Mouse (Mus musculus): ENCODE measurements around the gene Cdh18. TPM values are rescaled to one million over a fixed set of nuclear protein-coding genes. Genes with fewer than 3 reads are reported as not detected.

Cdh18 gene
- polyA plus RNA-seq, 1 experiment from 2014 or later: 0.79 TPM

DNA sequence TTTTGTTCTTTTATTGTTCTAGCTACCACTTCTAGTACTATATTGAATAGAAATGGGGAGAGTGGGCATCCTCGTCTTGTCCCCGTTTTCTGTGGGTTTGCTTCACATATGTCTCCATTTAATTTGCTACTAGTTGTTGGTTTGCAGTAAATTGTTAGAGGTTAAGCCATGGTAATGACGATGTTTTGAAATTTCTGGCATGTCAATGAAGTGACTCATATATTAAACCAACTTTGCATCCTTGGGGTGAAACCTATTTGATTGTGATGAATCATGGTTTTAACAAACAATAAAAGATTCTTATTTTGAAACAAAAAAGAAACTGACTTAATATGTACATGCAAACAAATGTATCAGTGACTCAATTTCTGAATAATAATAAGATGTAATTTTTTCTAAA lies 817.5 kb downstream of the Cdh18 start:
- 83% methylated on average over 3 of the region's 3 CpGs for WGBS
- TF ChIP-seq CTCF (IDR thresholded peaks at IDR 0.05; ENCODE audit: low read depth): no peak
- no peak for TF ChIP-seq EP300 (optimal IDR thresholded peaks at IDR 0.05)
- H3K4me2 ChIP-seq (replicated peaks; ENCODE audit: low read depth): no peak overlapping the region

DNA sequence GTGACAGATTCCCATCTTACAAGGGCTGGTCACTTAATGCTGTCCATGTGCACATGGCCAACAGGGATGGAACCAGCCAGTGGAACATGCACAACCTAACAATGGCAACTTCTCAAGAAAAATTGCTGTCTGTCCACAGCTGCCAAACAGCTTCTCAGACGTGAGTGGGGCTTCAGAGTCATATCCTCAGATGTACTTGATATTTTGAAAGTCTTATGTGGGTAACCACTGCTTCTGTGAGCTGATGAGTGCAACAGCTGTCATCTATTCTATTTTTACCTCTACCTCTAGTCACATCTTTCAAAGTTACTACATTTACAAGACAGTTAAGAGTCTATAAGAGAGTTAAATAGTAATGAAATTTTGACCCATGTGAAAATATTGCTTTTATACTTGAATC lies 818.9 kb downstream of the Cdh18 start:
- no peaks in the 10 kb centered on the region for H3K27me3 ChIP-seq (ENCODE audit: control insufficient read depth, insufficient read depth, low read length)
- WGBS: 57% methylated on average over 1 of the region's 1 CpGs
- no peaks in the 10 kb centered on the region for H3K4me1 ChIP-seq (replicated peaks; ENCODE audit: control insufficient read depth, insufficient read depth)
- DNase-seq (ENCODE audit: low spot score) (no peak), ATAC-seq (ENCODE audit: low FRiP score, low TSS enrichment) (no peak)
- H3K9ac ChIP-seq (ENCODE audit: low read length): no peak overlapping the region
- H3K4me3 ChIP-seq (ENCODE audit: low read depth, low read length): no peak overlapping the region
- H3K9me3 ChIP-seq (ENCODE audit: control insufficient read depth, low read length): no peaks in the 10 kb centered on the region
- H3K36me3 ChIP-seq (ENCODE audit: control insufficient read depth, insufficient read depth, low read length): no peaks in the 10 kb centered on the region
- no peak overlapping the region for H3K27ac ChIP-seq (replicated peaks)
- TF ChIP-seq EP300 (optimal IDR thresholded peaks at IDR 0.05) (no peak), CTCF (IDR thresholded peaks at IDR 0.05; ENCODE audit: low read depth) (no peak)
- H3K4me2 ChIP-seq (replicated peaks; ENCODE audit: low read depth): no peak overlapping the region

More for the DNA sequence above, 817.5 kb downstream of the Cdh18 start:
- Histone ChIP-seq H3K27ac (replicated peaks) (no peak overlapping the region), H3K36me3 (ENCODE audit: control insufficient read depth, insufficient read depth, low read length) (no peaks in the 10 kb centered on the region), H3K9me3 (ENCODE audit: control insufficient read depth, low read length) (no peaks in the 10 kb centered on the region), H3K9ac (ENCODE audit: low read length) (no peak overlapping the region), H3K4me1 (replicated peaks; ENCODE audit: control insufficient read depth, insufficient read depth) (no peaks in the 10 kb centered on the region), H3K4me3 (ENCODE audit: low read depth, low read length) (no peak overlapping the region), H3K27me3 (ENCODE audit: control insufficient read depth, insufficient read depth, low read length) (no peaks in the 10 kb centered on the region)
- DNase-seq (ENCODE audit: low spot score): no peak
- ATAC-seq (ENCODE audit: low FRiP score, low TSS enrichment): no peak

DNA sequence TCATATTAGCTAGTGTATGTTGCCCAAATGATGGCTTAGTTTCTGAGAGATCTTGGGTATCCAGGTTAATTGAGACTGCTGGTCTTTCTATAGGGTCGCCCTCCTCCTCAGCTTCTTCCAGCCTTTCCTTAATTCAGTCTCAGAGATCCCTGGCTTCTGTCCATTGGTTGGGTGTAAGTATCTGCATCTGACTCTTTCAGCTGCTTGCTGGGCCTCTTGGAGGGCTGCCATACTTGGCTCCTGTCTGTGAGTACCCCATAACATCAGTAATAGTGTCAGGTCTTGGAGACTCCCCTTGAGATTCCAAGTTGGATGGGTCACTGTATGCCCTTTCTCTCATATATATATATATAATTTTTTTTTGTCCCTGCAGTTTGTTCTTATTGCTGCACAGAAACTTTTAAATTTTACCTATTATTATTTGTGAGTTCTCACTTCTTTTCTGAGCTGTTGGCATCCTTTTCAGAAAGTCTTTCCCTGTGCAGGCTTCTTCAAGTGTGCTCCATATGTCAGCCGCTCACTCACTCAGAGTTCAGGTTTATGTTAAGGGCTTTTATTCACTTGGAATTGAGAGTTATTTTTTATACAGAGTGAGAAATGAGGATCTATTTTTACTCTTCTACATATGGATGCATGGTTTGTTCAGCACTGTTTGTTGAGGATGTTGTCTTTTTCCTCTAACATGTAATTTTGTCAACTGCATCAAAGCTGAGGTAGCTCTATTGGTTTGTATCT lies 829.4 kb downstream of the Cdh18 start:
- H3K4me1 ChIP-seq (replicated peaks; ENCODE audit: control insufficient read depth, insufficient read depth): no peaks in the 10 kb centered on the region
- 76% methylated on average over 2 of the region's 2 CpGs for WGBS
- no peak for DNase-seq (ENCODE audit: low spot score)
- no peak for TF ChIP-seq CTCF (IDR thresholded peaks at IDR 0.05; ENCODE audit: low read depth)
- TF ChIP-seq EP300 (optimal IDR thresholded peaks at IDR 0.05): no peak
- no peaks in the 10 kb centered on the region for H3K36me3 ChIP-seq (ENCODE audit: control insufficient read depth, insufficient read depth, low read length)
- no peaks in the 10 kb centered on the region for H3K9me3 ChIP-seq (ENCODE audit: control insufficient read depth, low read length)
- H3K27ac ChIP-seq (replicated peaks): no peak overlapping the region
- no peak for ATAC-seq (ENCODE audit: low FRiP score, low TSS enrichment)
- no peak overlapping the region for H3K4me2 ChIP-seq (replicated peaks; ENCODE audit: low read depth)
- H3K9ac ChIP-seq (ENCODE audit: low read length): no peak overlapping the region
- no peak overlapping the region for H3K4me3 ChIP-seq (ENCODE audit: low read depth, low read length)
- no peaks in the 10 kb centered on the region for H3K27me3 ChIP-seq (ENCODE audit: control insufficient read depth, insufficient read depth, low read length)

DNA sequence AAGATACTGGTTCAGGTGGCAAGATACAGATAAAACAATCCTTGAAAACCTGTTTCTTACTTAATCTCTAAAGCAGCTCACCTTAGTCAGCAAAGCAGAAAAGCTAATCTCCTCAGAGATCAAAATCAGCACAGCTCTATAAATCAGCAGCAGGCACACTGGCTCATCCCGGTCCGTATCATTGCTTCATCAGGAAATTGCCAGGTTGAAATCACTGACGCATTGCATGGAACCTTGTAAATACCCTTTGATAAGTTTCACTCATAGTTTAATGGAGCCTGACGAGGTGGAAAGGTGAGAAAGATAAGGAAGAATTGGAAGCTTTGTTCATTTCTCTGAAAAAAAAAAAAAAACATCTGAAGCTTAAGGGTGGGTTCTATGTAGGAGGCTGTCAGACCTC lies 837.0 kb downstream of the Cdh18 start:
- H3K4me1 ChIP-seq (replicated peaks; ENCODE audit: control insufficient read depth, insufficient read depth): no peaks in the 10 kb centered on the region
- TF ChIP-seq EP300 (optimal IDR thresholded peaks at IDR 0.05): no peak
- TF ChIP-seq CTCF (IDR thresholded peaks at IDR 0.05; ENCODE audit: low read depth): no peak
- no peaks in the 10 kb centered on the region for H3K36me3 ChIP-seq (ENCODE audit: control insufficient read depth, insufficient read depth, low read length)
- H3K27ac ChIP-seq (replicated peaks): no peak overlapping the region
- H3K9me3 ChIP-seq (ENCODE audit: control insufficient read depth, low read length): no peaks in the 10 kb centered on the region
- no peak overlapping the region for H3K4me2 ChIP-seq (replicated peaks; ENCODE audit: low read depth)
- no peak for ATAC-seq (ENCODE audit: low FRiP score, low TSS enrichment)
- H3K4me3 ChIP-seq (ENCODE audit: low read depth, low read length): no peak overlapping the region
- 56% methylated on average over 4 of the region's 4 CpGs for WGBS
- H3K9ac ChIP-seq (ENCODE audit: low read length): no peak overlapping the region
- no peak for DNase-seq (ENCODE audit: low spot score)
- H3K27me3 ChIP-seq (ENCODE audit: control insufficient read depth, insufficient read depth, low read length): no peaks in the 10 kb centered on the region

DNA sequence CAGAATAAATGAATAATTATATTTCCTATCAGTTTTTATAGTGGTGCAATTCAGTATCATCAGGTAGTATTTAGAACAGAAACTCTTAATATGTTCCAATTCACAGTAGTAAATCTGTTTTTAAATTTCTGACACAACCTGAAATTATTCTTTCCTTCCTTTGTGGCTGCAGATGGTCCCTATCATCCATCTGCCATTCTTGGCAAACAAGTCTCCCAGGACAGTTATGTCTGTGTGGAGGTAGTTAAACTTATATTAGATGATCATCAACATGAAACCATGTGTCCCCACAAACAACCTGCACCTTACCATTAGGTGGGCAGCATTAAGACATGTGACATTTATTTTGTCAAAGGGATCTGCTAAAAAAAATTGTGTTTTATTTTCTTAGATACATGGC lies 847.8 kb downstream of the Cdh18 start:
- H3K4me1 ChIP-seq (replicated peaks; ENCODE audit: control insufficient read depth, insufficient read depth): no peaks in the 10 kb centered on the region
- H3K36me3 ChIP-seq (ENCODE audit: control insufficient read depth, insufficient read depth, low read length): no peaks in the 10 kb centered on the region
- DNase-seq (ENCODE audit: low spot score): no peak
- no peak overlapping the region for H3K9ac ChIP-seq (ENCODE audit: low read length)
- H3K27me3 ChIP-seq (ENCODE audit: control insufficient read depth, insufficient read depth, low read length): no peaks in the 10 kb centered on the region
- H3K27ac ChIP-seq (replicated peaks): no peak overlapping the region
- ATAC-seq (ENCODE audit: low FRiP score, low TSS enrichment): no peak
- no peak for TF ChIP-seq EP300 (optimal IDR thresholded peaks at IDR 0.05)
- no peak for TF ChIP-seq CTCF (IDR thresholded peaks at IDR 0.05; ENCODE audit: low read depth)
- H3K9me3 ChIP-seq (ENCODE audit: control insufficient read depth, low read length): no peaks in the 10 kb centered on the region
- no peak overlapping the region for H3K4me2 ChIP-seq (replicated peaks; ENCODE audit: low read depth)
- H3K4me3 ChIP-seq (ENCODE audit: low read depth, low read length): no peak overlapping the region

DNA sequence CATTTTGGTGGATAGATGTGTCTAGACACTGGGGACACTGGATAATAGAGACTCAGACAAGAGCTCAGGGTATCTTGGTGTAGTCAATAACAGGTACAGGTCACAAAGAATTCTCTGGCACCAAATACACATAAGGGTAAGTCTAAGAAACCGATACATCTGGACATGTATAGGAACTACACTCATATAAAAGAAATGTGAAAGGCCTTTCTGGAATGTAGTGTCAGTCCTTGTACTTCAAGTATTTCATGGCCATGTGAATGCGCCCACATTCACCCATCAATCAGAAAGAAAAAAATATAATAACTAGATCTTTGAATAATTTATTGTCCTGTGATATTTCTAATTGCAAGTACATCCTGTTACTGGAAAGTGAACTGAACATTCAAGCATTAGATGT lies 855.0 kb downstream of the Cdh18 start:
- Histone ChIP-seq H3K27ac (replicated peaks) (no peak overlapping the region), H3K9me3 (ENCODE audit: control insufficient read depth, low read length) (no peaks in the 10 kb centered on the region), H3K9ac (ENCODE audit: low read length) (no peak overlapping the region), H3K4me2 (replicated peaks; ENCODE audit: low read depth) (no peak overlapping the region), H3K4me1 (replicated peaks; ENCODE audit: control insufficient read depth, insufficient read depth) (no peaks in the 10 kb centered on the region), H3K27me3 (ENCODE audit: control insufficient read depth, insufficient read depth, low read length) (no peaks in the 10 kb centered on the region), H3K36me3 (ENCODE audit: control insufficient read depth, insufficient read depth, low read length) (no peaks in the 10 kb centered on the region), H3K4me3 (ENCODE audit: low read depth, low read length) (no peak overlapping the region)
- DNase-seq (ENCODE audit: low spot score): no peak
- WGBS: 85% methylated on average over 2 of the region's 2 CpGs
- TF ChIP-seq EP300 (optimal IDR thresholded peaks at IDR 0.05) (no peak), CTCF (IDR thresholded peaks at IDR 0.05; ENCODE audit: low read depth) (no peak)
- no peak for ATAC-seq (ENCODE audit: low FRiP score, low TSS enrichment)
